Mouse (Mus musculus): ENCODE measurements at regions not wholly inside any gene's neighbourhood (a gene's known extent, or its start where the extent isn't known, plus 50 kb on each side); places are given as distances from the start of the nearest gene placed in this dataset.

- ATAC-seq = no peak
Measured at GRCm38 (mm10) chr12:25251411-25252171, 154.7 kb upstream of the Id2 start.

DNA sequence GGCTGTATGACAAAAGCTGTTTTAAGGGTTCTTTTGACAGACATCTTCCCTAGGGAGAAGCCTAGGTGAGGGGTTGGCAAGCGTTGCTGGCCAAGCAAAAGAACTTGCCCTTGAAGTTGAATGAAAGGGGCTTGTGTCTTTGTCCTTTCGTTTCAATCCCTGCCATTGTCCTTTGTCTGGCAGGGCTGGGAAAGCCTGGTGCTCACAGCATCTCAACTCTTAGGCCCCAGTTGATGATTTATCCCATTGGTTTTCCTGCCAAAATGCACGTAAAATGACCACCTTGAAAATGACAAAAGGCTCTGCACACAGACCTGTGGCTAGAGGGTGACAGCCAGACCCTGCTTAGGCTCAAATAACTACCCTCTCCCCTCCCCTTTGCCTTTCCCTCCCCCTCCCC, 153.9 kb upstream of the Id2 start:
- no peak for ATAC-seq

DNA sequence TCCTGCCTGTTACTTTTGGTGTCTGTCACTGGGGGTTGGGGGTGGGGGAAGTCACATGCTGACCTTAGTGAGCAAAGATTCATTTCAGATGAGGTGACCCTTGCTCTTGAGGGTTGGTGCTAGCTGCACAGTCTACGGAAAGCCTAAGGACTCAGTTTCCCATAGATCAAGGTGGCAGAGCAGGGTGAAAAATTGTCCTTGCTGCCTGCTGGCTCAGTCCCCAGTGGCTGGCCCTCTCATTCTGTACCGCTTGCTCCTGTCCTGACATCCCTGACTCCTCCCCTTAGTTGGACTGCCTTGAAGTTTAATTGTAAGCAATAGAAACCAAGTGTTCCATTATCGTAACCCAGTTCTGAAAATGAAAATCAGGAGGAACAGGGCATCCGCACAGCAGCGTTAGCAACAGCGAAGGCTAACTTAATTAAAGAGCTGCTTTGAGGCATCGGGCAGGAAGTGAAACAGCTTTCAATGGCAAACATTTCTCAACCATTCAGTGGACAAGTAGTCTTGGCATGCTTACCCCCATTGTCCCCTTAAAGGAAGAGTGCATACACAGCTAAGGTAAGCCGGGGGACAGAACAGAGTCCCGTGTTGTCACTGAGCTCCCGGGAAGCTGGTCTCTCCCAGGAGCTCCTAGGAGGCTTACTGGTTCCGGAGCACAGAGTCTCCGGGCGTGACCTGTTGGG, 151.9 kb upstream of the Id2 start:
- no peak for ATAC-seq

DNA sequence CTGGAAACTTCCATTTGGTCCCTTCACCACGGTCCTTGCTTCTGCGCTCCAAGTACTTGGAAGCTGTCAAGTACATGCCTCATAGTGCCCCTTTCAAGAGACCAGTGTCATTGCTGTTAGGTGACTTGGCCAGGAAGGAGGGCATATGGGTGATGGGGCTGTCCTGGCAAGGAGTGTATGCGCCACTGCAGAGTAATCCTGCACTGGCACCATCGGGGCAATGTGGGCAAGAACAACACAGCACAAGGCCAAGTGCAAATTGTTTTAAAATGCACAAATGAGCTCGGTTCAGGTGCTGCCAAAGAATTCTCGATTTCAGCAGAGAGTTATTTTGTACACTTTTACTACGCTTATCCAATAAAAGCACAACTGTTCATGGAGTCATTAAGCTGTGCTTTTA, 149.6 kb upstream of the Id2 start:
- ATAC-seq = no peak

DNA sequence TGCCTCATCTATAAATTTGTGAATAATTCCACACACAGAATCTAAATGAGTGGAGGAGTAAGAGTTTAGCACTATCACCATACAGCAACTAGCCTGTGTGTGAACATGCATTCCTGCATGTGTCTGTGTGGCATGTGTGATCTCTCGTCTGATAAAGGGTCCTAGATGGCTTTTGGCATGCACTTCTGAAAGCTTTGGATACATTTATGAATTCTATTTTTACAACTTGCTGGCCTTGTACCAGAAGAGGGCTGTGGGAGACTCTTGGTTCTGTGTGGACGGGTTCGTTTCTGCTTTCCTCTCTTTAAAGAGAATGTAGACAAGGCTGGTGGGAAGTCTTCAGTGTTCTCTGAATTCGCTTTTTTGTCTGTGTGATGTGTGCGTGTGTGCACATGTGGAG, 148.7 kb upstream of the Id2 start:
- no peak for ATAC-seq

GRCm38 (mm10) chr12:25245251-25245650, 148.3 kb upstream of the Id2 start:
- ATAC-seq = no peak

GRCm38 (mm10) chr12:25244666-25245065, 147.7 kb upstream of the Id2 start:
- ATAC-seq = no peak

DNA sequence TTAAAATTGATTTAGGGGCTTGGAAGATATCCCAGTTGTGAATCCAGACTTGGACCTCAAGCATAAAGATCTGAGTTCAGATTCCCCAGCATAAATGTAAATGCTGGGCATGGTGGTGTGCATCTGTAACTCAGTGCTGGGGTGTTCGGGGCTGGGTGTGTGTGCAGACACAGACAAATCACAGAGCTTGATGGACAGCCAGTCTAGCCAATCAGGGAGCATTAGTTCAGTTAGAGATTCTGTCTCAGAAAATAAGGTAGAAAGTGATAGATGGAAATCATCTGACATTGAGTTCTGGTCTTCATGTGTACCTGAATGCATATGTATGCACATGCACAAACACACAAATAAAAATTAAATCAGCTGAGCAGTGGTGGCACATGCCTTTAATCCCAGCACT, 147.0 kb upstream of the Id2 start:
- no peak for ATAC-seq

DNA sequence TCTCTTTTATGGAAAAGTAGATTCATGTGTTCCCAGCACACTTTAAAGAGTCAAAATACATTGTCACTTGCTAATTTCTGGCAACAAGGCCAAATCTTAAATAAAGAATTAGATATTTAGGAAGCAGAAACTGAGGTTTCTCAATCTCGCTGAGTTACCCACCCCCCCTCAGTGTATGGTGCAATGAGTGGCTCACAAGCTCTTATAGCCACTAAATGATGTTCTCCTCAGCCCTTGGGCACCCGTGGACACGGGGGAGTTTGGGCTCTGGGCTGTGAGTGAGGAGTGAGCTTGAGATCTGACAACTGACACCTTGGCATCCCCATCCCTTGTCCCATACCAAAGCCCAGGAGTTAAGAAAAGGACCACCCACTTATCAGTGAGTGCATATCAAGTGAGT, 145.4 kb upstream of the Id2 start:
- ATAC-seq = no peak

- ATAC-seq = peak; percentile 64
Measured at GRCm38 (mm10) chr12:25241675-25242074, 144.7 kb upstream of the Id2 start.

GRCm38 (mm10) chr12:25240796-25241195, 143.9 kb upstream of the Id2 start:
- ATAC-seq = no peak

- ATAC-seq = peak; percentile 76
Measured at GRCm38 (mm10) chr12:25240142-25240541, 143.2 kb upstream of the Id2 start.

GRCm38 (mm10) chr12:25235071-25235470, 138.1 kb upstream of the Id2 start:
- ATAC-seq = no peak

DNA sequence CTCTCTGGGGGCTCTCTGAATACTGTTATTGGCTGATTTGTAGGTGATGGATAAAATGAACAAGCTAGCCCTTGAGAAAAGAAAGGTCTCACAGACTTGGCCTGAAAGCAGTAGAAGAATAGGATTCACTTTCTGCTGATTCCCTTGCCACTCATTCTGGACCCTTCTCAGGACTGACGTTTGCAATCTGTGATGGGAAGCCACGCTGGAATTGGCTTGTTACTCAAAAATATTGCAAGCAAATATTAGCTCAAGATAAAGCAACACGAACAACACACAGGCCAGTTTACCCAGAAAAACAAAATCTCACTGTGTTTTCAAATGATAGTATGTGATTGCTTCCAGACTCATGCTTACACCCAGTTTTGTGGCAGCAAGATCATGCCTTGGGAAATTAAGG, 137.7 kb upstream of the Id2 start:
- no peak for ATAC-seq

DNA sequence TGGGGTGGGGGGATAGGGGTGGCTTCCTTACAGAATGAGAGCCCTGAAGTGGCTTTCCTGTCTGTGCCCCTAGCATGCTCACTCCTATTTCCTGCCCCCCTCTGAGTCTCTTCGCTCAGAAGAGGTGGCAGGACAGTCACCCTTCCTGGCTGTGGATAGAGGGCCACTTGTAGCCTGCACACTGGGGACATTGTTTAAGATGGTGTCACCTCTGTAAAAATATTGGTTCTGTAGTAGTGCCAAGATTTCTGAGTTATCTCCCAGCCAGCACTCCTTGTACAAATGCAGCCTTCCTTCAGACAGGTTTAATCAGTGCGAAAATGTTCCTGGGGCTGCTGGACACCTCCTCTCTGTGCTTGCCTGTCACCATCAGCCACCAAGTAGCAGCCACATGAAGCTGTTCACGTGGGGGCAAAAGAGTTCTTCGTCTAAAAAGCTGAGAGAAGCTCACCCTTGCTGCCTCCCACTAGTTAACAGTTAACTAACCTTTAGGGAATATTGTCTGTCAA, 136.1 kb upstream of the Id2 start:
- ATAC-seq = no peak

- no peak for ATAC-seq
Measured at GRCm38 (mm10) chr12:25232358-25233026, 135.6 kb upstream of the Id2 start.

DNA sequence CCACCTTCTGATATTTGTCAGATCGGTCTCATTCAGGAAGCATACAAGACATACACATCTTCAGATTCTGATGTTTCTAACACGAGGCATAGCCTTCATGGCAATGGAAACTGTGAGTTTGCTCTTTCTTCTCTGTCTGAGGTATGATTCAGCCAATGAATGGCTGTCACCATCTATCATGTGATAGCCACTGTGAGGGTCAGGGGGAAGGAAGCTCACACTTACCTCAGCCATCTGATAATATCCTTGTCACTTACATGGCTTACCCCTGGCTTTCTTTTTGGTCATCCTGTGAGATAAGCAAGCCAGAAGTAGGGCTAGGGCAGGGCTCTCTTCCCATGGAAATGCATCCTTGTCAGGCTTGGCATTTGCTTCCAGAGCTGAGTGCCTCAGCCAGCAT, 131.8 kb upstream of the Id2 start:
- peak; percentile 41 for ATAC-seq

DNA sequence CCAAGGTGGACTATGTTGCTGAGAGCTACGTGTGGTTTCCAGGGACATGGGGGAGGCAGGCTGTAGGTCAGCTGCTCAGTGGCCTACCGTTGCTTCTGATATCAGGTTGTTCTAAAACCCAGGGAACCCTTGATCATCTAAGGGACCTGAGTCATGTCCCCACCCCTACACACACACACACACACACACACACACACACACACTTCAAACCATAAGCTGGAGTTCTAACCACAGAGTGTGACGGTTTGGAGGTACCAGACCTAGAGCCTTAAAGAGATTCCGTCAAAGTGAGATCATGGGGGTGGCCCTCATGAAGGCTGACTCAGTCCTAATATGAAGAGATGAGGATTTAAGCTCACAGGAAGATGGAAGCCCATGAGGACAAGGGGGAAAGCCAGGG, 130.8 kb upstream of the Id2 start:
- no peak for ATAC-seq

DNA sequence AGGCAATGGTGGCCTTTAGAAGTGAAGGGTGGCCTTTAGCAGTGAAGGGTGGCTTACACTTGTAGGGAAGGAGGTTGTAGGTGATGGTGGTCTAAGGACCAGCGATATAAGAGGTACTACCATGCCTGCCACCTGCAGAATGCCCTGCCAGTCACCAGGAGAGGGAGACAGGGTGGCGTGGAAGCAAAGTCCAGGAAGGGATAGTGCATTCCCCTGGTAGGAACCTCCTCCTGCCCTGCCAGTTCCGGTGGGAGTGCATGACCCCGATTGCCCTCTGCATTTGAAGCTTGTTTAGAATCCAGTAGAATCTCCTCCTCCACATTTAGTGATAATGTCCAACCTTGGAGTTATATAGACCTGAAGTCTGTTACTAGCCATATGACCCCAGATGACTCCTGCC, 127.7 kb upstream of the Id2 start:
- ATAC-seq = no peak

DNA sequence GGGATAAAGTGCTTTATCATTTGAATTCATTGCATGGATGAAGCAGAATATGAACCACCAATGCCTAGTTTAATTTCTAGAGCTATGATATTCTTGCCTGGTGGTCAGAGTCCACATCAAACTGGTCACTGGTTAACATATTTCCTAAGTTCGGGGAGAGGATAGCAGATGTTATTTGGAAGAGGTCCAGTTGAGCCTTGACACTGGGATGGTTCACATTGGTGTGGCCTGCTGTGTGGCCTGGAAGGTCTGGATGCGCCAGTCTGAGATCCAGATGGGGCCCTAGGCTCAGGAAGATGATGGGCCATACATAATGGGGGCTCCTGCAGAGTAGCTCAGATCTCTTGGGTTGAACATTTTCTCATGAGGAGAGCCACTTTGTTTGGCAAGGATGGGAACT, 127.3 kb upstream of the Id2 start:
- ATAC-seq = no peak

DNA sequence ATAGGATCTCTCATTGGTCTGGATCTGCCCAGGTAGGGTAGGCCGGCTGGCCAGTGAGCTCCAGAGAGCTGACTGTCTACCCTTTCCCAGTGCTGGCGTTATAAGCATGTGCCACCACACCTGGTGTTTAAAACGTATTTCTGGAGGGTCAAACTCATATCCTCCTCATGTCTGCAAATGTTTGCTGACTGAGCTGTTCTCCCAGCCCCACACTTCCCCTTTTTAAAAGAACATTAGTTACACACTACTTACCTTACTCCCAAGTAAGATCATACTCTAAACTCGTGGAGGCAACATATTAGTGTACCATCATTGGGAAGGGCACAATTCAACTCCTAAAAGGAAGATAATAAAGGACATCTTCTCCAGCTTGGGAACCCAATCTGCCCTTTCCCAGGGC, 126.6 kb upstream of the Id2 start:
- ATAC-seq = no peak

DNA sequence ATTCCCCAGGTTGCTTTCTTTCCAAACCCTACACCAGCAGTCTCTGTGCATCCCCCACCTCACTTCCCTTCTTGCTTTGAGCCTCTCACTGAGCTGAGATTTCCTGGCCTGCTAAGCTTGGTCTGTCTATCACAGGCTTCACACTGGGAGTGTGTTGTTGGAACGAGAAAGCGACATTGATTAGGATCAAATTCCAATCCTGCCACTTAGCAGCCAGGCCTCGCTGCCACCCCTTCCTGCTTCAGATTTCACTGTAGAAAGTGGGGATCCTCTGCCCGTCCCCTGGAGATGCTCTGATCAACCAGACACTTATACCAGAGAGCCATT, 123.8 kb upstream of the Id2 start:
- no peak for ATAC-seq

GRCm38 (mm10) chr12:25220096-25220779, 123.3 kb upstream of the Id2 start:
- no peak for ATAC-seq

Measured in CD4-positive, CD25-positive, alpha-beta regulatory T cell, adult 4 months (primary cell).